ENCODE assay signal across 9 mouse cellular contexts in the genomic region with DNA sequence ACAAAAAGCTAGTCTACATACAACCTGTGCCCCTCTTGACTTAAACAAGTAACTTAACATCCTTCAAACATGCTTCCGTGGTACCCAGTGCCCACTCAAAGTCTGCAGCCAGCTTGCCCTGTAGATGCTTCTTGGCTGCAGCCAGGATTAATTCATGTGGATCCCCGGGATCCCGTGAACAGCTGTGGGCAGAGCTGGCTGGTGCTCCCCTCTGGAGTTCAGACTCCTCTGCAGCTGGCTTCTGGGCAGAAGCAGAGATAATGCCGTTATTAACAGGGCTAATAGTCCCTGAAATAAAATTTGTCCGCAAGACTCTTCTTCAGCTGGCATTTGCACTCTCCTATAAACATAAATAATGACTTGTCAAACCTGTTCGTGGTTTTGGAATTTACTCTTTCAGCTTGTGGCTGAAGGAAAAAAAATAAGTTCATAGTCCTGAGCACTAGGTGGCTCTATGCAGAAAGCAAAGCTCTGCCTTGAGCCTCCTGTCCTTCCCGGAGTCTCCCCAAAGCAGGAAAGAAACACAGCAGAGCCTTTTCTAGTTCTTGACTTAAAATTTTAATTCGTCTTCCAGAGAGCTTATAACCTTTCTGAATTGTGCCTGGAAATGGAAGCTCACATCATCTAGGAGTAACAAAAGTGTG.
DNase-seq lines count a peak whose midpoint lies in the region; ATAC-seq and TF ChIP-seq lines count a peak whose summit lies in the region.
"Had no signal": no experiment of that assay in that cellular context is flagged by ENCODE, and none has a peak within 500 bp of the region (broad histone marks: within the 10 kb centered on the region; RNA-seq: fewer than 3 reads in every experiment).

No protein-coding gene starts in this region.

- TF ChIP-seq CTCF in kidney, adult 2 months (conservative IDR thresholded peaks at IDR 0.05; ENCODE audit: insufficient read depth, insufficient read length, low read depth, low read length), result peak; percentile 46
- TF ChIP-seq CTCF in ES-Bruce4 (IDR thresholded peaks at IDR 0.05; ENCODE audit: low read depth, low read length), result peak; percentile 21
- peak; percentile 58 for TF ChIP-seq CTCF in cortical plate, adult 2 months (IDR thresholded peaks at IDR 0.05; ENCODE audit: extremely low read depth, insufficient read depth, low read length)
- TF ChIP-seq CTCF in small intestine, adult 2 months (IDR thresholded peaks at IDR 0.05; ENCODE audit: extremely low read depth, insufficient read length, insufficient replicate concordance, low read depth, low read length), result peak; percentile 19; the same call in 1 of the 2 replicates

- H3K27me3 ChIP-seq in kidney, adult 2 months (replicated peaks; ENCODE audit: control insufficient read depth, insufficient read depth, low read length), result no peaks in the 10 kb centered on the region
- H3K27me3 ChIP-seq in kidney, embryonic 14.5 days (ENCODE audit: control insufficient read depth, insufficient read depth, low read length), result no peaks in the 10 kb centered on the region
- no peaks in the 10 kb centered on the region for H3K27me3 ChIP-seq in ES-Bruce4 (ENCODE audit: control insufficient read depth, insufficient read depth, low read length, poor library complexity, severe bottlenecking)
- H3K27me3 ChIP-seq in small intestine, adult 2 months (ENCODE audit: control insufficient read depth, insufficient read depth, low read length), result no peaks in the 10 kb centered on the region
- H3K27me3 ChIP-seq: midbrain, embryonic 12.5 days had no signal

- no peak for ATAC-seq in kidney, embryonic 14.5 days (ENCODE audit: low FRiP score, low TSS enrichment)
- ATAC-seq in megakaryocyte-erythroid progenitor cell, adult 5-6 weeks (replicated peaks; ENCODE audit: low FRiP score, low TSS enrichment, poor library complexity, severe bottlenecking), result no peak
- no peak for ATAC-seq in monocyte, adult 5-6 weeks (replicated peaks; ENCODE audit: insufficient number of reproducible peaks, low FRiP score, low TSS enrichment, poor library complexity, severe bottlenecking)

- no peak overlapping the region for H3K4me2 ChIP-seq in kidney, embryonic 14.5 days (replicated peaks; ENCODE audit: low read depth, low read length)
- H3K4me2 ChIP-seq: midbrain, embryonic 12.5 days had no signal

- no peak overlapping the region for H3K9ac ChIP-seq in kidney, embryonic 14.5 days (ENCODE audit: low read depth, low read length)
- H3K9ac ChIP-seq in ES-Bruce4 (ENCODE audit: low read depth, poor library complexity, severe bottlenecking), result no peak overlapping the region
- H3K9ac ChIP-seq: midbrain, embryonic 12.5 days had no signal

- no peaks in the 10 kb centered on the region for H3K9me3 ChIP-seq in kidney, embryonic 14.5 days (ENCODE audit: control insufficient read depth, low read length)
- H3K9me3 ChIP-seq in ES-Bruce4 (replicated peaks; ENCODE audit: control insufficient read depth, insufficient read depth, low read length, poor library complexity, severe bottlenecking), result no peaks in the 10 kb centered on the region
- H3K9me3 ChIP-seq: midbrain, embryonic 12.5 days had no signal

- H3K36me3 ChIP-seq in kidney, adult 2 months (ENCODE audit: control insufficient read depth, insufficient read depth, low read length), result no peaks in the 10 kb centered on the region
- no peaks in the 10 kb centered on the region for H3K36me3 ChIP-seq in kidney, embryonic 14.5 days (ENCODE audit: control insufficient read depth, insufficient read depth, low read length)
- no peaks in the 10 kb centered on the region for H3K36me3 ChIP-seq in ES-Bruce4 (ENCODE audit: control insufficient read depth, insufficient read depth, low read length, poor library complexity, severe bottlenecking)
- no peaks in the 10 kb centered on the region for H3K36me3 ChIP-seq in small intestine, adult 2 months (ENCODE audit: control insufficient read depth, insufficient read depth, low read length)
- H3K36me3 ChIP-seq: midbrain, embryonic 12.5 days had no signal

- TF ChIP-seq POLR2A in kidney, adult 2 months (IDR thresholded peaks at IDR 0.05; ENCODE audit: low read depth, low read length), result no peak
- TF ChIP-seq POLR2A in ES-Bruce4 (IDR thresholded peaks at IDR 0.05; ENCODE audit: insufficient read depth, low read length), result no peak
- TF ChIP-seq POLR2A in cortical plate, adult 2 months (IDR thresholded peaks at IDR 0.05; ENCODE audit: extremely low read depth, insufficient read depth, low read length), result no peak
- no peak for TF ChIP-seq POLR2A in small intestine, adult 2 months (IDR thresholded peaks at IDR 0.05; ENCODE audit: low read depth, low read length)

- peak; percentile 40 for DNase-seq in kidney, adult 2 months
- DNase-seq in layer of hippocampus, postnatal 14 days (ENCODE audit: low spot score in 2 of 2), result peak; percentile 16 to 49

- WGBS in kidney, adult 2 months, result 12% methylated on average over 8 of the region's 8 CpGs
- WGBS in kidney, embryonic 14.5 days, result 18% methylated on average over 8 of the region's 8 CpGs
- 11% methylated on average over 8 of the region's 8 CpGs for WGBS in small intestine, adult 2 months

- TF ChIP-seq EP300 in ES-Bruce4 (IDR thresholded peaks at IDR 0.05; ENCODE audit: insufficient read depth, low read depth, low read length), result no peak

- no peak overlapping the region for H3K27ac ChIP-seq in kidney, adult 2 months (ENCODE audit: insufficient read depth, low read depth, low read length)
- no peak overlapping the region for H3K27ac ChIP-seq in kidney, embryonic 14.5 days (ENCODE audit: low read depth, low read length)
- H3K27ac ChIP-seq in ES-Bruce4 (ENCODE audit: insufficient read depth, low read length), result no peak overlapping the region
- no peak overlapping the region for H3K27ac ChIP-seq in cortical plate, adult 2 months (ENCODE audit: insufficient read depth, low read length)
- H3K27ac ChIP-seq in small intestine, adult 2 months (ENCODE audit: insufficient read depth, low read depth, low read length), result no peak overlapping the region
- H3K27ac ChIP-seq: midbrain, embryonic 12.5 days had no signal

- no peaks in the 10 kb centered on the region for H3K4me1 ChIP-seq in kidney, adult 2 months (ENCODE audit: control insufficient read depth, insufficient read depth, low read length)
- H3K4me1 ChIP-seq in kidney, embryonic 14.5 days (ENCODE audit: control insufficient read depth, insufficient read depth, low read length), result peaks cover 7% of the 10 kb centered on the region
- peaks cover 2% of the 10 kb centered on the region for H3K4me1 ChIP-seq in ES-Bruce4 (ENCODE audit: control insufficient read depth, insufficient read depth, low read length)
- 0 out of 2 replicates have a peak, but pooled peaks cover 1% of the 10 kb centered on the region for H3K4me1 ChIP-seq in cortical plate, adult 2 months (ENCODE audit: control insufficient read depth, insufficient read depth, low read length)
- H3K4me1 ChIP-seq in small intestine, adult 2 months (ENCODE audit: control insufficient read depth, insufficient read depth, insufficient read length, low read length), result no peaks in the 10 kb centered on the region

- no peak overlapping the region for H3K4me3 ChIP-seq in kidney, adult 2 months (ENCODE audit: insufficient read depth, low read depth, low read length)
- no peak overlapping the region for H3K4me3 ChIP-seq in kidney, embryonic 14.5 days (ENCODE audit: low read length)
- no peak overlapping the region for H3K4me3 ChIP-seq in ES-Bruce4 (ENCODE audit: low read depth, low read length)
- H3K4me3 ChIP-seq in cortical plate, adult 2 months (ENCODE audit: insufficient read depth, low read length), result no peak overlapping the region
- H3K4me3 ChIP-seq in small intestine, adult 2 months (ENCODE audit: low read depth, low read length), result no peak overlapping the region
- H3K4me3 ChIP-seq: midbrain, embryonic 12.5 days had no signal
